Mouse (Mus musculus) hindbrain, embryonic 11.5 days (tissue): ENCODE data around the gene Gadd45a. TPM values are rescaled to one million over a fixed set of nuclear protein-coding genes. Genes with fewer than 3 reads are reported as not detected.

Experiments used
- ATAC-seq: fragments of 200-750 bp; cut with Nextera tagmentation; 2 replicates; pipeline ENCODE4 v1.8.0; 2017; ENCODE audit warnings: mild to moderate bottlenecking, moderate TSS enrichment, moderate library complexity; ENCODE audit not compliant: low FRiP score
- DNase-seq: peaks from one replicate; pipeline ENCODE4 v3.0.0-alpha.2; 2015; ENCODE audit warnings: low spot score
- H3K27ac ChIP-seq: fragments of 300-500 bp; sonication (generic); 2 replicates; pipeline ENCODE4 v1.5.1; 2014; ENCODE audit warnings: mild to moderate bottlenecking, low read depth, low read length
- H3K27me3 ChIP-seq: fragments of 300-500 bp; sonication (generic); 2 replicates; pipeline ENCODE4 v1.6.1; 2014; ENCODE audit warnings: mild to moderate bottlenecking, low read length, moderate library complexity, mixed read lengths; ENCODE audit not compliant: control insufficient read depth, insufficient read depth
- H3K36me3 ChIP-seq: fragments of 300-500 bp; sonication (generic); 2 replicates; pipeline ENCODE4 v1.6.1; 2014; ENCODE audit warnings: mild to moderate bottlenecking, low read length, moderate library complexity, mixed read lengths; ENCODE audit not compliant: control insufficient read depth, insufficient read depth
- H3K4me1 ChIP-seq: fragments of 300-500 bp; sonication (generic); replicated peaks from 2 replicates; pipeline ENCODE4 v1.6.1; 2014; ENCODE audit warnings: low read length, mixed read lengths; ENCODE audit not compliant: control insufficient read depth, insufficient read depth
- H3K4me2 ChIP-seq: fragments of 300-500 bp; sonication (generic); replicated peaks from 2 replicates; pipeline ENCODE4 v1.6.1; 2014; ENCODE audit warnings: mild to moderate bottlenecking, low read depth, low read length
- H3K4me3 ChIP-seq: fragments of 300-500 bp; sonication (generic); 2 replicates; pipeline ENCODE4 v1.5.1; 2014; ENCODE audit warnings: low read depth, low read length
- H3K9ac ChIP-seq: fragments of 300-500 bp; sonication (generic); 2 replicates; pipeline ENCODE4 v1.6.1; 2014; ENCODE audit warnings: low read depth, low read length
- H3K9me3 ChIP-seq: fragments of 300-500 bp; sonication (generic); 2 replicates; pipeline ENCODE4 v1.6.1; 2016; ENCODE audit warnings: low read length; ENCODE audit not compliant: control insufficient read depth
- WGBS: fragments of 180-500 bp; shearing (Covaris S2); extraction: QIAGEN DNeasy Blood & Tissue Kit; methylation state at CpG from one replicate; pipeline ENCODE4 v1.1.7; 2014; 5-methylcytosine and 5-hydroxymethylcytosine counted together
- polyA plus RNA-seq: library from polyadenylated mRNA; unstranded; fragments of >200 nt; fragmentation: Nextera tagmentation; extraction: Ambion mirVana; gene quantifications from 2 replicates; pipeline ENCODE4 v1.2.1, GENCODE M21; 2014

Gadd45a gene
- polyA plus RNA-seq, 1 experiment from 2014 or later: 17.7 TPM

DNA sequence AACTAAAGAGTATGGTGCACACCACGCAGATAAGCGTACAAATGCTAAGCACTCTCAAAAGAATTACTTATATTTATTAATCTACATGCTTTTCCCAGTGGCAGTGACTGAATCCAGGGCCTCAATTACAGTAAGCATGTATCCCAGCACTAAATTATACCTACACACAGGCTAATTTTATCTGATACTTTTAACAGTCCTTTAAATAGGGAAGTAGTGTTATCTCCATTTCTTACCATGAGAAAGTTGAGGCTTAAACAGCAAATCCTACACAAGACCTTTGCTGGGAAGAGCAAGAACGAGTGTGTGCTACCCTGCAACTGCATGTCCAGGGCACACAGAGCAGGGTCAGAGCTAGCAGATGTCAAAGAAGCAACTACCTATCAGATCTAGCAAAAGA, 27.4 kb downstream of the Gadd45a start:
- 90% methylated on average over 3 of the region's 3 CpGs for WGBS
- H3K4me3 ChIP-seq: no peak overlapping the region
- no peak overlapping the region for H3K9ac ChIP-seq
- H3K36me3 ChIP-seq: no peaks in the 10 kb centered on the region
- H3K4me1 ChIP-seq: no peaks in the 10 kb centered on the region
- no peak for ATAC-seq
- no peak overlapping the region for H3K4me2 ChIP-seq
- no peak for DNase-seq
- H3K27me3 ChIP-seq: no peaks in the 10 kb centered on the region
- no peak overlapping the region for H3K27ac ChIP-seq
- H3K9me3 ChIP-seq: no peaks in the 10 kb centered on the region

DNA sequence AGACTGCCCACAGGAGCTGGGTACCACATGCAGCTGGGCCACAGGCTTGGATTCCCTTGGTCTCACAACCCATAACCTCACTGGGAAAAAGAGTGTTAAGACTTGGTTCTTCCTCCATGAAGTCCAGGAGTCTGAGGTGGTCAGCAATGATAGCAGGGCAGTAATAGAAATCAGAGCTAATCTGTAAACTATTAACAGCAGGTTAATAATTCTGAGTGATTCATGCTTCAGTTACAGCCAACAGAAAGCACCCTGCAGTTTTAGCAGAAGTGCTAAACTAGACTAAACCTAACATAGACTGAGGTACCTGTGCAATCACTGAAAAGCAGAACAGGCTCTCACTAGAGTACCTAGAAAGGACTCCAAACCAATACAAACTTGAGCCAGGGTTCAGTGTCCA, 37.5 kb downstream of the Gadd45a start:
- Histone ChIP-seq H3K27me3 (no peaks in the 10 kb centered on the region), H3K9me3 (no peaks in the 10 kb centered on the region), H3K36me3 (no peaks in the 10 kb centered on the region), H3K4me3 (no peak overlapping the region), H3K27ac (no peak overlapping the region), H3K9ac (no peak overlapping the region), H3K4me2 (no peak overlapping the region), H3K4me1 (no peaks in the 10 kb centered on the region)
- ATAC-seq (no peak), DNase-seq (no peak)

DNA sequence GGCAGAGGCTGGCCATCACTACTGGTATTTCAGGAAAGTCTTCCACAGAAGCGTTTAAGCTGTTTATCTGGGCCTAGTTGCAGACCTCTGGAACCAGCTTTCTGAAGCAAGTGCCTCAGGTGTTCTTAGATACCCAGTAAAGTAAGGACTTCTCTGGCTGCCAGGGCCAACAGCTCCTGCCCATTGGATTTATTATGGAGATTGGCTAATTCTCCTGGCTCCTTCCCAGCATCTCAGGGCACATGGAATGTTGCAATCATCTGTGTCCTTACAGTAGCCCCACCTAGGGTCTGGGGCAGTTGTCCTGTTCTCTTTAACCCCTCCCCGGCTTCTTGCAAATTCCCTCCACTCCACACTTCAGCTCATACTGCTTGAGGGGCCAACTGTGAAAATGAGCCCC, 38.6 kb downstream of the Gadd45a start:
- Histone ChIP-seq H3K4me1 (no peaks in the 10 kb centered on the region), H3K27ac (no peak overlapping the region), H3K27me3 (no peaks in the 10 kb centered on the region), H3K9me3 (no peaks in the 10 kb centered on the region), H3K9ac (no peak overlapping the region), H3K36me3 (no peaks in the 10 kb centered on the region), H3K4me3 (no peak overlapping the region), H3K4me2 (no peak overlapping the region)
- DNase-seq (no peak), ATAC-seq (no peak)
- WGBS: 78% methylated on average over 2 of the region's 2 CpGs

DNA sequence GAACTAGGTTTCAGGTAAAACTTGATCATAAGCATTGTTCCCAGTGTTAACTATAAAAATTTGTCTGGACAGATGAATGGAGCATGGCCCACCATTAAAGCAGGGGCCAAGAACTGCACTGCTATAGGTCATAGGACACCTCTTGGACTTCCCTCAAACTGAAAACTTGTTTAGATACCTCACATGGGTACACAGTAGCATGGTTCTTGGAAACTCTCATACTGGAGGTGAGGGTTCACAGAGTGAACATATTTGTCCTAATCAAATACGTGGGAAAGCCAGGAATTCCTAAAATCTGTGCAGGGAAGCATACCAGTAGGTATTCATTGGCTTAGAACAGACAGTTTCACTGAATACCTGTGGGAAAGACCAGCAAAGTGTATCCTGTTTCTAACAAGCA, 41.0 kb downstream of the Gadd45a start:
- H3K36me3 ChIP-seq: no peaks in the 10 kb centered on the region
- no peak overlapping the region for H3K4me2 ChIP-seq
- no peak overlapping the region for H3K27ac ChIP-seq
- H3K9ac ChIP-seq: no peak overlapping the region
- 89% methylated on average over 1 of the region's 1 CpGs for WGBS
- H3K4me1 ChIP-seq: no peaks in the 10 kb centered on the region
- ATAC-seq (no peak), DNase-seq (no peak)
- H3K9me3 ChIP-seq: no peaks in the 10 kb centered on the region
- H3K27me3 ChIP-seq: no peaks in the 10 kb centered on the region
- H3K4me3 ChIP-seq: no peak overlapping the region

DNA sequence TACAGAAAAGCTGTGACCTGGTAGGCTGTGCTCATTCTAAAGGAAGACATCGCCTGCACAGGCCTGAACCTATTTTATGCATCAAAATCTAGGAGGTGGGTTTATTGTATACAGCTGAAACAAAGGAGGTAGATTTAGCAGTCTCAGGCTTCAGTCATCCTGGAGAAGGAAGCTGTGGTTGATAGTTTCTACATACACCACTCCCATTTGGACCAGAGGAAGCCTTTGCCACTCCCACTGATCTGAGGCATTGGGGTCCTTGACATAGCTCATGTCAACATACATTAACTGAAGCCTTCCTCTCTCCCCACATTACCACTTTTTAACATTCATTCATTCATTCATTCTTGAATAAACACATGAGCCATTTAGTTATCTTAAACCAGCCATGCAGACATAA, 41.4 kb downstream of the Gadd45a start:
- H3K27ac ChIP-seq: no peak overlapping the region
- no peak for DNase-seq
- no peaks in the 10 kb centered on the region for H3K4me1 ChIP-seq
- WGBS: 100% methylated on average over 1 of the region's 1 CpGs
- H3K4me2 ChIP-seq: no peak overlapping the region
- H3K4me3 ChIP-seq: no peak overlapping the region
- ATAC-seq: no peak
- no peak overlapping the region for H3K9ac ChIP-seq
- H3K9me3 ChIP-seq: no peaks in the 10 kb centered on the region
- no peaks in the 10 kb centered on the region for H3K36me3 ChIP-seq
- H3K27me3 ChIP-seq: no peaks in the 10 kb centered on the region

DNA sequence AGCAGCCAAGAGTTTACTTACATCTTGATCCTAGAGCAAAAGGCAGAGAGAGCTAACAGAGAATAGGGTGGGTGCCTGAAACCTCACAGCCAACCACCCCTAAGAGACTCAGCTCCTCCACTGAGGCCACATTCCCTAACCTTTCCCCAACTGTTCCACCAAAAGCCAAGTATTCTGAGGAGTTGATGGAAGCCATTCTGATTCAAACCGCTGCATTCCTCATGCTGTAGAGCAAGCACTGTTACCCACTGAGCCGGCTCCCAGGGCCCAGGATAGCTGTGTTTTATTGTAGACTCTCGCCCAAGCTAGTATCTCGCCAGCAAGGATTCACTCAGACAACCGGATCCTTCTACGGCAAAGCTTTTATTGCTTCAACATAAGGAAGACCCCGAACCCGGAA, 42.3 kb downstream of the Gadd45a start:
- H3K27me3 ChIP-seq: no peaks in the 10 kb centered on the region
- H3K27ac ChIP-seq: no peak overlapping the region
- WGBS: 94% methylated on average over 8 of the region's 8 CpGs
- H3K9me3 ChIP-seq: no peaks in the 10 kb centered on the region
- H3K36me3 ChIP-seq: no peaks in the 10 kb centered on the region
- ATAC-seq (no peak), DNase-seq (no peak)
- H3K4me2 ChIP-seq: no peak overlapping the region
- H3K4me3 ChIP-seq: no peak overlapping the region
- no peaks in the 10 kb centered on the region for H3K4me1 ChIP-seq
- H3K9ac ChIP-seq: no peak overlapping the region

DNA sequence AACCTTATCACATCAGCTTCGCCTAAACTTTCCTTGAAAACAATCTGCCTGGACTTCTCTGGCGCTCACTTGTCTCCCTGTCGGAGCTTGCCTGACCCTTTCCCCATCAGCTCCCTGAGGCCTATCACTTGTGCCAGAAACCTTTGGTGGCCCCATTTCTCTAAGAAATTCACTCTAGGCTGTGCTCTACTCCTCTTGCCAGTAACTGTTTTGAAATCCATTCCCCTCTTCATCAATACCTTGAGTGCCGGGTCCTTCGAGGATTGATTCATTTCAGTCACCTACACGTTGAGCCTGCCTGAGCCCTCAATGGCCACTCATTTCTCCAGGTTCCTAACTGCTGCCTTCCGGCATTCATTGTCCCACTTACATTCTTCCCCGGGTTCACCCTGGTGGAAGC, 44.5 kb downstream of the Gadd45a start:
- Histone ChIP-seq H3K27ac (no peak overlapping the region), H3K36me3 (no peaks in the 10 kb centered on the region), H3K9me3 (no peaks in the 10 kb centered on the region), H3K4me1 (no peaks in the 10 kb centered on the region), H3K9ac (no peak overlapping the region), H3K4me3 (no peak overlapping the region), H3K27me3 (no peaks in the 10 kb centered on the region), H3K4me2 (no peak overlapping the region)
- no peak for DNase-seq
- ATAC-seq: no peak
- WGBS: 93% methylated on average over 8 of the region's 8 CpGs

DNA sequence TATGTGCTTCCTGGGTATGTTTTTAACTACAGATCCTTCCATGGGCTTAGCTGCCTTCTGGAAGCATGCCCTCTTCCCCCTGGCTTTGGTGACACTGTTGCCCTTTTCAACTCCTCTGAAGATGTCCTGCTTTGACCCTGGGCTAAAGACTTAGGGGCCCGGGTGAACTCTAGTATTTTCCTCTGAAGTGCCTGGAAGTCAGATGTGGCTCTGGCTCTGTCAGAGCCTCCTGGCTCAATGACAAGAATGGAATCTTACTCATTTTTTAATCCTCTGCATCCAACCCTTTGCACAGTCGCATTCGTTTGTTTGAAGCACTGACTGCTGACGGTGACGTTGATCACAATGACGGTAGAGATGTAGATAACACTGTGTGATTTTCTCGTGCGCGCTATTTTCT, 45.0 kb downstream of the Gadd45a start:
- H3K27me3 ChIP-seq: no peaks in the 10 kb centered on the region
- H3K27ac ChIP-seq: no peak overlapping the region
- 86% methylated on average over 9 of the region's 9 CpGs for WGBS
- no peak overlapping the region for H3K4me3 ChIP-seq
- no peaks in the 10 kb centered on the region for H3K4me1 ChIP-seq
- no peak for DNase-seq
- no peak overlapping the region for H3K9ac ChIP-seq
- ATAC-seq: no peak
- H3K4me2 ChIP-seq: no peak overlapping the region
- H3K9me3 ChIP-seq: no peaks in the 10 kb centered on the region
- no peaks in the 10 kb centered on the region for H3K36me3 ChIP-seq

DNA sequence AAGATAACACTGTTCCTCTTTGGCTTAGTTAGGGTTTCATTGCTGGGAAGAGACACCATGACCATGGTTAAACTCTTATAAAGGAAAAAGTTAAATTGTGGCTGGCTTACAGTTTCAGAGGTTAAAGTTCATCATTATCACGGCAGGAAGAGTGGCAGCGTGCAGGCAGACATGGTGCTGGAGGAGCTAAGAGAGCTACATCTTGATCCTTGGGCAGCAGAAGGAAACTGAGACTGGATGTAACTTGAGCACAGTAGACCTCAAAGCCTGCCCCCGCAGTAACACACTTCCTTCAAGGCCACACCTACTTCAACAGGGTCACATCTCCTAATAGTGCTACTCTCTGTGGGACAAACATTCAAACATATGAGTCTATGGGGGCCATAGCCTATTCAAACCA, 47.7 kb downstream of the Gadd45a start:
- Histone ChIP-seq H3K9ac (no peak overlapping the region), H3K36me3 (no peaks in the 10 kb centered on the region), H3K4me2 (no peak overlapping the region), H3K9me3 (no peaks in the 10 kb centered on the region), H3K27me3 (no peaks in the 10 kb centered on the region), H3K4me1 (no peaks in the 10 kb centered on the region), H3K4me3 (no peak overlapping the region), H3K27ac (no peak overlapping the region)
- WGBS: 72% methylated on average over 3 of the region's 3 CpGs
- ATAC-seq: no peak
- no peak for DNase-seq
